Mouse (Mus musculus): ENCODE results near the gene Pygo1. TPM values are rescaled to one million over a fixed set of nuclear protein-coding genes. Genes with fewer than 3 reads are reported as not detected.

The Pygo1 gene
- total and polyA plus RNA-seq, 3 experiments, result 3.3 to 16.0 (median 13.6) TPM

DNA sequence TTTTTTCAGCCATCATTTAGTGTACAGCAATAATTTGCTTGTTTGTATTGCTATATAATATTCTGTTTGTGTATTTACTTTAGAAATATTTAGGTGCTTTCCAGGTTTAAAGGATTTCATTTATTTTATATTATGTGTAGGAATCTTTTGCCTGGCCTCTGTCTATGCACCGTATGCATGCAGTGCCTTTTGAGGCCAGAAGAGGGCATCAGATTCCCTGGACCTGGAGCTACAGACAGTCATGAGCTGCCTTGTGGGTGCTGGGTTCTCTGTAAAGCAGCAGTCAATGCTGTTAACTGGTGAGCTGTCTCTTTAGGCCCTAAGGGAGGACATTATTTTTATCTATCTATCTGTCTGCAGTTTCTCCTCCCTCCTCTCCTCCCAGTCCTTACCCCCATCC lies 30.1 kb downstream of the Pygo1 start:
- Histone ChIP-seq H3K27me3 (ENCODE audit: control insufficient read depth, insufficient read depth, low read length) (no peaks in the 10 kb centered on the region), H3K4me1 (ENCODE audit: control insufficient read depth, insufficient read depth, low read length) (no peaks in the 10 kb centered on the region), H3K4me3 (no peak overlapping the region), H3K36me3 (ENCODE audit: control insufficient read depth, insufficient read depth, low read length) (no peaks in the 10 kb centered on the region), H3K79me2 (replicated peaks; ENCODE audit: control insufficient read depth, insufficient read depth, low read length) (no peaks in the 10 kb centered on the region), H3K9ac (ENCODE audit: low read depth, low read length) (no peak overlapping the region), H3K27ac (no peak overlapping the region)
- peak; percentile 84 for TF ChIP-seq CTCF (IDR thresholded peaks at IDR 0.05)
- TF ChIP-seq POLR2A (IDR thresholded peaks at IDR 0.05; ENCODE audit: insufficient read depth, low read depth, low read length), result no peak
- intact Hi-C loops (cut with DNase I), result no loop called here
- peak; percentile 21 to 45 for DNase-seq
- 19% methylated on average over 1 of the region's 1 CpGs for WGBS

DNA sequence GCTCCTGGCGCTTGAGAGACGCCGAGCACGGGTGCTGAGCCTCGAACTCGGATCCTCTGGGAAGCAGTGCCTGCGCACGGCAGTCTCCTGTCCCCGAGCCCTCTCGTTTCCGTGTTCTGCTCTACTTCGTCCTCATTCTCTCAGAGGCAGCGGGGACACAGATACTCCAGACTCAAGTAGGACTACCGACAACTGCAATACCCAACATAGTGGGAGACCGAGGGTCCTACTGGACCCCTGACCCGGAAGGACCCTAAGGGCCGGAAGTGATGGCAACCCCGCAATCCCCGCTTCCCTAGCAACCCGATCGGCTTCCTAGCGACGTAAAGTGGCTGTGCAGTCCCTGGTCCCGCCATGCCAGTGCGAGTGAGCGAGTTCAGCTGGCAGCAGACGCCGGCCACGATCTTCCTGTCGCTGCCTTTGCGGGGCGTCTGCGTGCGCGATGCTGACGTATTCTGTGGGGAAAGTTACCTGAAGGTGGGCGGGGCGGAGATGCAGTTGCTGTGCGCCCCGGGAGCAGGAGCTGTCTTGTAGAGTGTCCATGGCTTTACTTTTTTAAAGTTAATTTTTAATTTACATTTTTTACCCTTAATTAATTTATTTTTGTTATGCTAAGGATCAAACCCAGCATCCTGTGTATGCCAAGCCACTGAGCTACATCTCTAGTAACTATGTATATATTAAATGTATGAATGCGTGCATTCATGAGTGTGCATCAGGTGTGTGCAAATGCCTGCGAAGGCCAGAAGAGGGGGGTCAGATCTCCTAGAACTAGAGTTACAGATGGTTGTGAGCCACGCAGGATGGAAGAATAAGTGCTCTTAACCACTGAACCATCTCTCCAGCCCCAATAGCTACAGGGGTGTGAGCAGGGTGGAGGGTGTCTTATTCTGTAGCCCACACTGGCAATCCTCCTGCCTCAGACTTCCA lies 33.3 kb downstream of the Pygo1 start, which contains the start of the genes Dyx1c1 and Gm44503:
Gene Dyx1c1, plus strand, starts transcription at position 265 of the 930 bp plus-strand sequence.
Gene Gm44503, plus strand, starts transcription at position 332 of the 930 bp plus-strand sequence.
- peak within 1 kb of the TSS; percentile 68 for H3K9ac ChIP-seq (ENCODE audit: low read depth, low read length)
- H3K27me3 ChIP-seq (ENCODE audit: control insufficient read depth, insufficient read depth, low read length), result no peaks in the 10 kb centered on the region
- peak within 1 kb of the TSS; percentile 62 for H3K4me3 ChIP-seq
- H3K27ac ChIP-seq, result peak within 1 kb of the TSS; percentile 48
- no peaks in the 10 kb centered on the region for H3K4me1 ChIP-seq (ENCODE audit: control insufficient read depth, insufficient read depth, low read length)
- H3K36me3 ChIP-seq (ENCODE audit: control insufficient read depth, insufficient read depth, low read length), result no peaks in the 10 kb centered on the region
- 2% methylated on average over 43 of the region's 43 CpGs for WGBS
- no peak for TF ChIP-seq EP300 (IDR thresholded peaks at IDR 0.05; ENCODE audit: insufficient read depth, low read depth, low read length)
- 0 out of 2 replicates have a peak, but pooled peaks have one; percentile 14 for TF ChIP-seq CTCF (IDR thresholded peaks at IDR 0.05)
- TF ChIP-seq POLR2A (IDR thresholded peaks at IDR 0.05; ENCODE audit: insufficient read depth, low read depth, low read length), result peak; percentile 58
- DNase-seq, result peak; percentile 73 to 77
- H3K79me2 ChIP-seq (replicated peaks; ENCODE audit: control insufficient read depth, insufficient read depth, low read length), result no peaks in the 10 kb centered on the region
- intact Hi-C loops (cut with DNase I), result no loop called here

DNA sequence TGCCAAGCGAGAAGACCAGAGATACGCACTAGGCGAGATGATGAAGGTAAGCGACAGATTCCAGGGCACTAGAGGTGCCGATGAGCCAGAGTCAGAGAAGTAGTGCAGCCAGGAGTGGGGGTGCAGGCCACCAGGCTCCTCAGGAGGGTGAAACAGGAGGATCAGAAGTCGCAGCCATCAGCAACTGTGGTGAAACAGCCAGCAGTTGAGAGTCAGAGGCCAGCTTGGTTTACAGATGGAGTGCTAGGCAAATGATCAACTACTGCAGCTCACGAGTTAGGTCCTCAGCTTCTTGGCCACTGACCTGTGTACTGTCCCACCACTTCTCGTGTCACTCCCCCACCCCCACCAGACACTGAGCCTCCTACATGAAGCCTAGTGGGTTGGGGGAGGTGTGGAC lies 35.9 kb downstream of the Pygo1 start:
- intact Hi-C loops (cut with DNase I), result no loop called here
- WGBS, result 66% methylated on average over 8 of the region's 8 CpGs
- no peak for DNase-seq
- Histone ChIP-seq H3K9ac (ENCODE audit: low read depth, low read length) (no peak overlapping the region), H3K27me3 (ENCODE audit: control insufficient read depth, insufficient read depth, low read length) (no peaks in the 10 kb centered on the region), H3K36me3 (ENCODE audit: control insufficient read depth, insufficient read depth, low read length) (no peaks in the 10 kb centered on the region), H3K4me1 (ENCODE audit: control insufficient read depth, insufficient read depth, low read length) (no peaks in the 10 kb centered on the region), H3K4me3 (no peak overlapping the region), H3K27ac (no peak overlapping the region), H3K79me2 (replicated peaks; ENCODE audit: control insufficient read depth, insufficient read depth, low read length) (no peaks in the 10 kb centered on the region)
- TF ChIP-seq POLR2A (IDR thresholded peaks at IDR 0.05; ENCODE audit: insufficient read depth, low read depth, low read length) (no peak), CTCF (IDR thresholded peaks at IDR 0.05) (no peak), EP300 (IDR thresholded peaks at IDR 0.05; ENCODE audit: insufficient read depth, low read depth, low read length) (no peak)

DNA sequence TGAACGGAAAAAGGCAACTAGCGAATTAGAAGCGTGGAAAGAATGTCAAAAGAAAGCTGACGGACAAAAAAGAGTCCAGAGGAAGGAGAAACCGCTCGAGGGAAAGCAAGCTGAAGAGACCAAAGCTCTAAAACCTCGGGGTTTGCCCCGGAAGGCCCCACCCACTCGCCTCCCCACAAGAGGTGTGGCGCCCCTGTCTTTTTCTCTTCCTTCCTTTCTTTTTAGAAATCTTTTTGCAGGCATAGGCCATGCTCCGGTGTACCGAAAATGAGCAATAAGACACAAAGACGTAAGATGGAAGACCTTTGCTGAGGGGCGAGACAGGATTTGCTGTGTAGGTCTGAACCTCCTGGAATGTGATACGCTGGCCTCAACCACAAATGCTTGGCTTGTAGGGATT lies 36.5 kb downstream of the Pygo1 start:
- peak in 1 of 2 experiments; percentile 33 for DNase-seq
- TF ChIP-seq EP300 (IDR thresholded peaks at IDR 0.05; ENCODE audit: insufficient read depth, low read depth, low read length) (no peak), CTCF (IDR thresholded peaks at IDR 0.05) (no peak), POLR2A (IDR thresholded peaks at IDR 0.05; ENCODE audit: insufficient read depth, low read depth, low read length) (no peak)
- intact Hi-C loops (cut with DNase I), result no loop called here
- Histone ChIP-seq H3K79me2 (replicated peaks; ENCODE audit: control insufficient read depth, insufficient read depth, low read length) (no peaks in the 10 kb centered on the region), H3K4me1 (ENCODE audit: control insufficient read depth, insufficient read depth, low read length) (no peaks in the 10 kb centered on the region), H3K27ac (no peak overlapping the region), H3K4me3 (no peak overlapping the region), H3K36me3 (ENCODE audit: control insufficient read depth, insufficient read depth, low read length) (no peaks in the 10 kb centered on the region), H3K27me3 (ENCODE audit: control insufficient read depth, insufficient read depth, low read length) (no peaks in the 10 kb centered on the region), H3K9ac (ENCODE audit: low read depth, low read length) (no peak overlapping the region)
- 68% methylated on average over 15 of the region's 15 CpGs for WGBS

DNA sequence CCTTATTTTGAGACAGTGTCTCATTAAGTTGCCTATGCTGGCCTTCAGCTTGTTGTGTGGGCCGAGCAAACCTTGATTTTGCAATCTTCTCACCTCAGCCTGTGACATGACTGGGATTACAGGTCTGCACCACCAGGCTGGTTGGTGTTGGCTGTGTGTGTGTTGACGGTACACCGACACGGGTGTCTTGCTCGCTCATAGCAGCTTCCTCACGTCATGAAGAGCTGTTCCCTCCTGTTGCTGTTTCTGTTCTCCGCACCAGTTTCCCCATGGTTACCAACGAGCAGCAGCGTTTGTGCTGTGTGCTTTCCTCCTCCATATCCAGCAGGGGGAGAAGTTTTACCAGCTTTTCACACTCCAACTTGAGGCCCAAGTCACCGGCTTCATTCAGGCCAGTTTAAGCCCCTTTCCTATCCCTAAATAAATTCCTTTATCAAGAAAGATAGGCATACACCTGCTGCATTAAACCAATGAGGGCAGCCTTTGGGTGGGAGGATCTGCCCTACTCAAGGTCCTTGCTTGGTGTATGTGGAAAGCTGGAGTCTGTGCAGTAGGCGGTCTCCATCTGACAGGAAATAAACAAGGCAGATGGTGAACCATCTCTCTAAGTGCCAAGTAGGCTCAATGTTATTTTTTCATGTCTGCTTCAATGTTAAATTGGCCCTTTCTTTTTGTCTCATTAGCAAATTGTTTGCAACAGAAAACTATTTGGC lies 43.1 kb downstream of the Pygo1 start:
- H3K9ac ChIP-seq (ENCODE audit: low read depth, low read length), result no peak overlapping the region
- H3K79me2 ChIP-seq (replicated peaks; ENCODE audit: control insufficient read depth, insufficient read depth, low read length), result no peaks in the 10 kb centered on the region
- peak; percentile 30 to 40 for DNase-seq
- no peaks in the 10 kb centered on the region for H3K4me1 ChIP-seq (ENCODE audit: control insufficient read depth, insufficient read depth, low read length)
- no peaks in the 10 kb centered on the region for H3K27me3 ChIP-seq (ENCODE audit: control insufficient read depth, insufficient read depth, low read length)
- intact Hi-C loops (cut with DNase I), result loop anchor here (2.0 to 5.0 kb wide), 2 partner anchors 74 to 122 kb away; partner anchors contain the start of genes Pigb and Rab27a
- TF ChIP-seq EP300 (IDR thresholded peaks at IDR 0.05; ENCODE audit: insufficient read depth, low read depth, low read length) (0 out of 2 replicates have a peak, but pooled peaks have one; percentile 18), POLR2A (IDR thresholded peaks at IDR 0.05; ENCODE audit: insufficient read depth, low read depth, low read length) (no peak), CTCF (IDR thresholded peaks at IDR 0.05) (peak; percentile 74)
- WGBS, result 23% methylated on average over 11 of the region's 11 CpGs
- H3K4me3 ChIP-seq, result no peak overlapping the region
- no peaks in the 10 kb centered on the region for H3K36me3 ChIP-seq (ENCODE audit: control insufficient read depth, insufficient read depth, low read length)
- no peak overlapping the region for H3K27ac ChIP-seq
